Mouse (Mus musculus) myocyte (in vitro differentiated cells): Measurements from ENCODE around the gene Lim2.

Source experiments
- E2F4 ChIP-seq: IDR thresholded peaks from one replicate; pipeline ENCODE4 v1.6.1; 2011; ENCODE audit warnings: mild to moderate bottlenecking, control low read depth, moderate library complexity; ENCODE audit not compliant: insufficient read depth
- MAX ChIP-seq: IDR thresholded peaks from one replicate; pipeline ENCODE4 v1.6.1; 2011; ENCODE audit warnings: low read depth, mild to moderate bottlenecking, control low read depth
- MYOD1 ChIP-seq, 3 experiments: IDR thresholded peaks; one replicate each; pipeline ENCODE4 v1.6.1; 2011; ENCODE audit warnings: control low read depth in 2 of 3, low read depth in 2 of 3, mild to moderate bottlenecking in 2 of 3, moderate library complexity in 1 of 3; ENCODE audit not compliant: insufficient read length in 2 of 3, control insufficient read depth in 1 of 3
- MYOG ChIP-seq, 3 experiments: IDR thresholded peaks; one replicate each; pipeline ENCODE4 v1.6.1; 2011; ENCODE audit warnings: control low read depth in 2 of 3, low read depth in 2 of 3, mild to moderate bottlenecking in 2 of 3; ENCODE audit not compliant: insufficient read length in 2 of 3, control insufficient read depth in 1 of 3, insufficient read depth in 1 of 3
- POLR2A ChIP-seq: IDR thresholded peaks from one replicate; pipeline ENCODE4 v1.6.1; 2011; ENCODE audit warnings: low read depth, mild to moderate bottlenecking, control low read depth, moderate library complexity; ENCODE audit not compliant: insufficient read length
- POLR2AphosphoS2 ChIP-seq: IDR thresholded peaks from one replicate; pipeline ENCODE4 v1.6.1; 2011; ENCODE audit warnings: low read depth, control low read depth; ENCODE audit not compliant: insufficient read length
- REST ChIP-seq: IDR thresholded peaks from one replicate; pipeline ENCODE4 v1.6.1; 2011; ENCODE audit warnings: mild to moderate bottlenecking, control low read depth, moderate library complexity; ENCODE audit not compliant: insufficient read depth, insufficient read length
- SRF ChIP-seq: IDR thresholded peaks from one replicate; pipeline ENCODE4 v1.6.1; 2011; ENCODE audit warnings: low read depth; ENCODE audit not compliant: control insufficient read depth, insufficient read length
- TCF12 ChIP-seq: IDR thresholded peaks from one replicate; pipeline ENCODE4 v1.6.1; 2011; ENCODE audit warnings: mild to moderate bottlenecking, control low read depth; ENCODE audit not compliant: poor library complexity, insufficient read depth, severe bottlenecking
- TCF3 ChIP-seq: IDR thresholded peaks from one replicate; pipeline ENCODE4 v1.6.1; 2011; ENCODE audit warnings: low read depth, control low read depth; ENCODE audit not compliant: insufficient read length
- USF1 ChIP-seq: IDR thresholded peaks from one replicate; pipeline ENCODE4 v1.6.1; 2011; ENCODE audit warnings: low read depth, mild to moderate bottlenecking, control low read depth, moderate library complexity

GRCm38 (mm10) chr7:43447801-43448200 is 20.3 kb downstream of the Lim2 start:
- TF ChIP-seq MYOG (IDR thresholded peaks at IDR 0.05; ENCODE audit: control insufficient read depth in 1 of 3, insufficient read depth in 1 of 3, insufficient read length in 2 of 3, low read depth in 2 of 3) (no peak), MYOD1 (IDR thresholded peaks at IDR 0.05; ENCODE audit: control insufficient read depth in 1 of 3, insufficient read length in 2 of 3, low read depth in 2 of 3) (no peak), MAX (no peak), POLR2A (no peak), SRF (no peak), USF1 (no peak), POLR2AphosphoS2 (no peak), TCF3 (no peak), REST (no peak), E2F4 (no peak), TCF12 (no peak)
